Mouse (Mus musculus) gastrocnemius, postnatal 10 days (tissue): ENCODE measurements around the gene Haao. TPM values are rescaled to one million over a fixed set of nuclear protein-coding genes. Genes with fewer than 3 reads are reported as not detected.

Experiments
- DNase-seq: peaks from one replicate; pipeline ENCODE4 v3.0.0; 2021; ENCODE audit warnings: mixed read lengths
- total RNA-seq, 2 experiments: library from RNA; stranded (reverse); gene quantifications; 2 replicates each; pipeline ENCODE4 v1.2.3; 2021

The Haao gene
- total RNA-seq, 2 experiments from 2014 or later = 0.16 TPM; not detected in 1

- no peak for DNase-seq
Observed at GRCm38 (mm10) chr17:83834120-83834519, 13.6 kb downstream of the Haao start.

GRCm38 (mm10) chr17:83830616-83831292 is 17.0 kb downstream of the Haao start:
- DNase-seq = no peak

- DNase-seq = no peak
Observed at GRCm38 (mm10) chr17:83829356-83829755, 18.4 kb downstream of the Haao start.

GRCm38 (mm10) chr17:83823835-83824234 is 23.9 kb downstream of the Haao start:
- no peak for DNase-seq

GRCm38 (mm10) chr17:83821876-83822275 is 25.9 kb downstream of the Haao start:
- no peak for DNase-seq

GRCm38 (mm10) chr17:83820701-83821100 is 27.1 kb downstream of the Haao start:
- DNase-seq = no peak

- DNase-seq = no peak
Observed at GRCm38 (mm10) chr17:83819503-83819902, 28.3 kb downstream of the Haao start.

GRCm38 (mm10) chr17:83816996-83817395 is 30.8 kb downstream of the Haao start:
- DNase-seq = no peak

- no peak for DNase-seq
Observed at GRCm38 (mm10) chr17:83813050-83813449, 34.7 kb downstream of the Haao start.

- DNase-seq = no peak
Observed at GRCm38 (mm10) chr17:83812200-83812944, 35.4 kb downstream of the Haao start.

GRCm38 (mm10) chr17:83810285-83810684 is 37.5 kb downstream of the Haao start:
- DNase-seq = no peak

- DNase-seq = no peak
Observed at GRCm38 (mm10) chr17:83809197-83809829, 38.5 kb downstream of the Haao start.

- no peak for DNase-seq
Observed at GRCm38 (mm10) chr17:83808476-83809098, 39.2 kb downstream of the Haao start.

- DNase-seq = peak; percentile 68
Observed at GRCm38 (mm10) chr17:83807778-83808398, 39.9 kb downstream of the Haao start.

- DNase-seq = no peak
Observed at GRCm38 (mm10) chr17:83807345-83807744, 40.4 kb downstream of the Haao start.

GRCm38 (mm10) chr17:83805078-83805477 is 42.7 kb downstream of the Haao start:
- no peak for DNase-seq

- DNase-seq = no peak
Observed at GRCm38 (mm10) chr17:83803987-83804386, 43.8 kb downstream of the Haao start.

- DNase-seq = no peak
Observed at GRCm38 (mm10) chr17:83799506-83800050, 48.2 kb downstream of the Haao start.

- no peak for DNase-seq
Observed at GRCm38 (mm10) chr17:83795121-83795520, 52.6 kb downstream of the Haao start.

- no peak for DNase-seq
Observed at GRCm38 (mm10) chr17:83792388-83792787, 55.4 kb downstream of the Haao start.

- no peak for DNase-seq
Observed at GRCm38 (mm10) chr17:83790158-83790557, 57.6 kb downstream of the Haao start.

- no peak for DNase-seq
Observed at GRCm38 (mm10) chr17:83786418-83786817, 61.3 kb downstream of the Haao start.
